Mouse (Mus musculus) forebrain, embryonic 13.5 days (tissue): ENCODE measurements around the gene Dppa5a. TPM values are rescaled to one million over a fixed set of nuclear protein-coding genes. Genes with fewer than 3 reads are reported as not detected.
A peak's percentile ranks its signal among the peaks of the same experiment; 100 is the strongest.

Source experiments
- ATAC-seq: fragments of 200-750 bp; cut with Nextera tagmentation; 2 replicates; pipeline ENCODE4 v1.8.0; 2017
- H3K27ac ChIP-seq: fragments of 300-500 bp; sonication (generic); 2 replicates; pipeline ENCODE4 v1.5.1; 2015; ENCODE audit warnings: inconsistent platforms, mild to moderate bottlenecking, moderate library complexity
- H3K27me3 ChIP-seq: fragments of 300-500 bp; sonication (generic); 2 replicates; pipeline ENCODE4 v1.6.1; 2015; ENCODE audit warnings: mild to moderate bottlenecking, inconsistent platforms
- H3K36me3 ChIP-seq: fragments of 300-500 bp; sonication (generic); 2 replicates; pipeline ENCODE4 v1.6.1; 2015; ENCODE audit warnings: mild to moderate bottlenecking, inconsistent platforms; ENCODE audit not compliant: poor library complexity, severe bottlenecking
- H3K4me1 ChIP-seq: fragments of 300-500 bp; sonication (generic); 2 replicates; pipeline ENCODE4 v1.6.1; 2015; ENCODE audit warnings: inconsistent platforms
- H3K4me2 ChIP-seq: fragments of 300-500 bp; sonication (generic); 2 replicates; pipeline ENCODE4 v1.6.1; 2015; ENCODE audit warnings: inconsistent platforms, mild to moderate bottlenecking, moderate library complexity
- H3K4me3 ChIP-seq: fragments of 300-500 bp; sonication (generic); 2 replicates; pipeline ENCODE4 v1.5.1; 2015; ENCODE audit warnings: mild to moderate bottlenecking, inconsistent platforms
- H3K9ac ChIP-seq: fragments of 300-500 bp; sonication (generic); 2 replicates; pipeline ENCODE4 v1.6.1; 2015; ENCODE audit warnings: mild to moderate bottlenecking, inconsistent platforms
- H3K9me3 ChIP-seq: fragments of 300-500 bp; sonication (generic); replicated peaks from 2 replicates; pipeline ENCODE4 v1.6.1; 2016; ENCODE audit warnings: inconsistent platforms
- WGBS: fragments of 180-500 bp; shearing (Covaris S2); methylation state at CpG from one replicate; pipeline ENCODE4 v1.1.7; 2015; 5-methylcytosine and 5-hydroxymethylcytosine counted together
- polyA plus RNA-seq: library from polyadenylated mRNA; unstranded; fragments of >200 nt; fragmentation: Nextera tagmentation; extraction: Ambion mirVana; gene quantifications from 2 replicates; pipeline ENCODE4 v1.2.1, GENCODE M21; 2015

The Dppa5a gene
- polyA plus RNA-seq, 1 experiment from 2014 or later = 1.2 TPM

GRCm38 (mm10) chr9:78377546-78377945 is 9.6 kb upstream of the Dppa5a start:
- WGBS = 22% methylated on average over 8 of the region's 8 CpGs
- Histone ChIP-seq H3K36me3 (no peaks in the 10 kb centered on the region), H3K4me2 (peak overlapping the region; percentile 67), H3K9me3 (no peaks in the 10 kb centered on the region), H3K27ac (no peak overlapping the region), H3K4me3 (peak overlapping the region; percentile 39), H3K4me1 (peaks cover 11% of the 10 kb centered on the region), H3K27me3 (no peaks in the 10 kb centered on the region), H3K9ac (peak overlapping the region; percentile 59)
- ATAC-seq = no peak

DNA sequence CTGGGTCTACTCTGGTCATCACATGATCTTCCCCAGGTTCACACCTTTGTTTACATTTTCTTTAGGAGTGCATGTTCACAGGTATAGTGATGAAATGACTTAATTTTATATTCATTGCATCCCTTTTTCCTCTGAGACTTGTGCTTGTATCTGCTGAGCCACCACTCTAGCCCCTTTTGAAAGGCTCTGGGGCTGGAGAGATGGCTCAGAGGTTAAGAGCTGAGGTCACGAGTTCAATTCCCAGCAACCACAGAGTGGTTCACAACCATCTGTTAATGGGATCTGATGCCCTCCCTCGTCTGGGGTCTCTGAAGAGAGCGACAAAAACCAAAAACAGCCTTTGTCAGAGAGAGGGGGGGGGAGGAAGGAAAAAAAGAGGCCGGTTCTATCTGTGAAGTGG is 7.5 kb upstream of the Dppa5a start:
- no peaks in the 10 kb centered on the region for H3K27me3 ChIP-seq
- no peak for ATAC-seq
- H3K27ac ChIP-seq = no peak overlapping the region
- no peak overlapping the region for H3K9ac ChIP-seq
- H3K4me3 ChIP-seq = no peak overlapping the region
- no peaks in the 10 kb centered on the region for H3K9me3 ChIP-seq
- peaks cover 11% of the 10 kb centered on the region for H3K4me1 ChIP-seq
- no peaks in the 10 kb centered on the region for H3K36me3 ChIP-seq
- WGBS = 74% methylated on average over 4 of the region's 4 CpGs
- no peak overlapping the region for H3K4me2 ChIP-seq

GRCm38 (mm10) chr9:78374885-78375389 is 7.0 kb upstream of the Dppa5a start:
- Histone ChIP-seq H3K36me3 (no peaks in the 10 kb centered on the region), H3K9ac (no peak overlapping the region), H3K4me2 (no peak overlapping the region), H3K4me1 (peaks cover 11% of the 10 kb centered on the region), H3K9me3 (no peaks in the 10 kb centered on the region), H3K27ac (no peak overlapping the region), H3K27me3 (no peaks in the 10 kb centered on the region), H3K4me3 (no peak overlapping the region)
- ATAC-seq = no peak
- 74% methylated on average over 1 of the region's 1 CpGs for WGBS

DNA sequence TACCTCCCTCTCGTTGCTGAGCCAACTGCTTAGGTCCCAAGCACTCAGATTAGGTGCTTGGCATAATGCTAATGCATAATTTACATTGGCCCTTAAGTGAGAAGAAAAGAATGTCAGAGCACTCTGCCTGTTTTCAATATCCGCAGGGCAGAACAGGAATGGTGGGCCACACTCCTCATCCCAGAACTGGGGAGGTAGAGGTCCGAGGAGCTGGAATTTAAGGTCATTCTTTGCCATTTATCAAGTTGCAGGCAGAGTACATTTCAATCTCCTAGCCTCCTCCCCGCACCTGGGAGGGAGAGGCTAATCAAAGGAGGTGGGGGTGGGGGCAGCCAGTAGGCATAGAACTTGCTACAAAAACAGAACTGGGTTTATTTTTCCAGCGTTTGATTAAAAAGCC is 6.4 kb upstream of the Dppa5a start:
- Histone ChIP-seq H3K4me1 (peaks cover 11% of the 10 kb centered on the region), H3K9ac (no peak overlapping the region), H3K36me3 (no peaks in the 10 kb centered on the region), H3K27ac (no peak overlapping the region), H3K27me3 (no peaks in the 10 kb centered on the region), H3K9me3 (no peaks in the 10 kb centered on the region), H3K4me2 (no peak overlapping the region), H3K4me3 (no peak overlapping the region)
- no peak for ATAC-seq
- WGBS = 60% methylated on average over 5 of the region's 5 CpGs

DNA sequence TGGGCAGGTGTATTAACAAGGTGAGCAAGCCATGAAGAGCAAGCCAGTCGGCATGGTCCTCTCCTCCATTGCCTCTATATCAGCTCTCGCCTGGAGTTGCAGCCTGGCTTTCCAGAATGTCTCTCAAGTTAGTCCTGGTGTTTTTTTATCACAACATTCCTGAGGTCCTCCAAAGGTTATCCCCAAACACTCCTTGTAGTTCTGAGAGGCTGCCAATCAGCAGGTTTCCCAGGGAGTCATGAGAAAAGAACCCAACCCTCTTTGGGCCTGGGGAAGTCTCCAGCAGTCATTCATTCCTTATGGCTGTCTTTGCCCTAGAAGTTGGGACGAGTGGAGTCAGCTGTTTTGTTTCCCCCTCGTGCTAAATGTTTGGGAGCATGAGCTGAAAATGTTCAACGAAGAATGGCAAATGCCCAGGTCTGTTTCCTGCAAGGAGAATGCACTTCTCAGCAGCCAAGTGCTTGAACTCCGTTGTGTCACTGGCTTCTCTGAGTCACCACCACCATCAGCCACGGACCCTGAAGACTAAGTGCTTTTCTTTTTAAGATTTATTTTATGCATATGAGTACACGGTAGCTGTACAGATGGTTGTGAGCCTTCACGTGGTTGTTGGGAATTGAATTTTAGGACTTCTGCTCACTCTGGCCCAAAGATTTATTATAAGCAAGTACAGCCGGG is 5.0 kb upstream of the Dppa5a start:
- Histone ChIP-seq H3K4me1 (peaks cover 6% of the 10 kb centered on the region), H3K27me3 (no peaks in the 10 kb centered on the region), H3K4me3 (no peak overlapping the region), H3K4me2 (no peak overlapping the region), H3K9me3 (no peaks in the 10 kb centered on the region), H3K36me3 (no peaks in the 10 kb centered on the region), H3K9ac (no peak overlapping the region), H3K27ac (no peak overlapping the region)
- ATAC-seq = no peak
- WGBS = 88% methylated on average over 10 of the region's 10 CpGs

DNA sequence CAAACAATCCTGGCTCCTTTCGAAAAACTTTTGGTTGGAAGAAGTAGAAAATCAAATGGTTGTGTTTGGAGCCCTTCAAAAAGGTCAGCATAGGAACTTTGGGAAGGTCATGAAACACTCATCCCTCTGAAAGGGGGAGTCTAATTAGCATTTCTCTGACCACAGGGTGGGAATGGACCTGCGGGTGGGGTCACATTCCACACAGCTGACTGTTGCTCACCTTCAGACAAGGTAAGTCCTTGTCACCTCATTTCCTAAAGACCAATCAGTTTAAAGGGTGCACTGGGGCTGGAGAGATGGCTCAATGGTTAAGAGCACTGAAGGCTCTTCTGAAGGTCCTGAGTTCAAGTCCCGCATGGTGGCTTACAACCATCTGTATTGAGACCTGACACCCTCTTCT is 3.5 kb upstream of the Dppa5a start:
- ATAC-seq = no peak
- no peak overlapping the region for H3K4me2 ChIP-seq
- WGBS = 93% methylated on average over 3 of the region's 3 CpGs

GRCm38 (mm10) chr9:78369786-78370185 is 1.8 kb upstream of the Dppa5a start:
- WGBS = 88% methylated on average over 7 of the region's 7 CpGs
- Histone ChIP-seq H3K36me3 (no peaks in the 10 kb centered on the region), H3K4me1 (no peaks in the 10 kb centered on the region), H3K27me3 (no peaks in the 10 kb centered on the region), H3K4me3 (no peak overlapping the region), H3K9ac (no peak overlapping the region), H3K4me2 (no peak overlapping the region), H3K9me3 (no peaks in the 10 kb centered on the region), H3K27ac (no peak overlapping the region)
- ATAC-seq = no peak

More for the DNA sequence above, 3.5 kb upstream of the Dppa5a start:
- Histone ChIP-seq H3K27me3 (no peaks in the 10 kb centered on the region), H3K36me3 (no peaks in the 10 kb centered on the region), H3K4me1 (no peaks in the 10 kb centered on the region), H3K4me3 (no peak overlapping the region), H3K9me3 (no peaks in the 10 kb centered on the region), H3K27ac (no peak overlapping the region), H3K9ac (no peak overlapping the region)

- H3K9ac ChIP-seq = no peak overlapping the region
- H3K4me2 ChIP-seq = no peak overlapping the region
- ATAC-seq = no peak
- no peak overlapping the region for H3K4me3 ChIP-seq
- WGBS = 89% methylated on average over 2 of the region's 2 CpGs
- H3K27me3 ChIP-seq = no peaks in the 10 kb centered on the region
- no peaks in the 10 kb centered on the region for H3K36me3 ChIP-seq
- no peaks in the 10 kb centered on the region for H3K4me1 ChIP-seq
- no peaks in the 10 kb centered on the region for H3K9me3 ChIP-seq
- no peak overlapping the region for H3K27ac ChIP-seq
These were observed 1.4 kb upstream of the Dppa5a start for GRCm38 (mm10) chr9:78369349-78369748.

DNA sequence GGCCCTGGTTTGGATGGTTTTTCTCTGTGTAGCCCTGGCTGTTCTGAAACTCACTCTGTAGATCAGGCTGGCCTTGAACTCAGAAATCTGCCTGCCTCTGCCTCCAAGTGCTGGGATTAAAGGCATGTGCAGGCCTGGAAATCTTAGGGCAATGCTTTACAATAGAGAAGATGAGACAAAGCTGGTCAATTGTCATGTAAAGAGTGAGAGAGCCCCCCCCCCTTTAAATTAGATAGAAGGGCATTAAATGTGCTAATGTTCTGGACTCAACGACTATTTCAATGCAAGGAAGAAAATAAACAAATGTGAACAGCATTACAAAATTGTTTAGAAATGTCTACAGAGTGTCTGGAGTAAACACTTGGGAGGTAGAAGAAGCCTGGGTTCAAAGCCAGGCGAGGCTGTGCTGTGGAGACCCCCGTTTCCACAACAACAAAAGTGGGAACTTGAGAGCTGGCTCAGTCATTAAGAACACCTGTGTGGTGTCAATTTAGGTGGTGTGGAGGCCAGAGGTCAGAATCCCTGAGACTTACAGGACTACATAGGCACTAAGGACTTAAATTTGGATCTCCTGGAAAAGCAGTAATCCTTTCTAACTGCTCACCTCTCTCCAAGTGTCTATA is 805 bp upstream of the Dppa5a start:
- no peak overlapping the region for H3K4me2 ChIP-seq
- no peak for ATAC-seq
- no peaks in the 10 kb centered on the region for H3K9me3 ChIP-seq
- H3K4me1 ChIP-seq = no peaks in the 10 kb centered on the region
- H3K9ac ChIP-seq = no peak overlapping the region
- no peak overlapping the region for H3K27ac ChIP-seq
- H3K27me3 ChIP-seq = no peaks in the 10 kb centered on the region
- H3K4me3 ChIP-seq = no peak overlapping the region
- no peaks in the 10 kb centered on the region for H3K36me3 ChIP-seq
- WGBS = 87% methylated on average over 3 of the region's 3 CpGs

DNA sequence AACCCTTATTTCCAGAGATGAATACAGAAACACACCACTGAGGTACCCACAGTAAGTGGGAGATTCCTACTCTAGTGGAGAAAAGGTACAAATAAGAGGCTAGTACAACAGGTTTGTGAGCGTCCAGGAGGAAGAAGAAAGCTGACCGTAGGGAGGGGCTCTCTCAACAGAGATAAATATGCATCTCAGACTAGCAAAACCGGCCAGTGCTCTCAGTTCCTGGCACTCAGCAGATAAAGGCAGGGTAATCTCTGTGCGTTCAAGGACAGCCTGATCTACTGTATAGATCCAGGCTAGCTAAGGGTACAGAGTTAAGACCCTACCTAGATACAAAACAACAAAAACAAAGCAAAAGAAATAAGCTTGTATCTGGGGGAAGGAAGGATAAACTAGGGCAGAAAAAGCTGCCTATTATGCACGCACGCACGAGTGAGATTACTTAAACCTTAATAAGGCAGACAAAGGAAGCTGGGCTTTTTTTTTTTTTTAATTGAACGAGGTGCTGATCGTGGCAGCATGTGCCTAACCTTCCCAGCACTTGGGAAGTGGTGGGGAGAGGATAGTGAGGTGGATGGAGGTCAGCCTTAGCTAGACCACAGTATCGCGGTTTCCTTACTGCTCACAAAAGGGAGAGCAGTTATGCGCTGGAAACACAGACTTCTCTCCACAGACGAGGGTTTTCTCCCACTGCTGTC is 2.0 kb downstream of the Dppa5a start:
- H3K36me3 ChIP-seq = no peaks in the 10 kb centered on the region
- H3K27ac ChIP-seq = no peak overlapping the region
- no peak overlapping the region for H3K4me3 ChIP-seq
- H3K9me3 ChIP-seq = no peaks in the 10 kb centered on the region
- no peak for ATAC-seq
- H3K4me2 ChIP-seq = no peak overlapping the region
- H3K4me1 ChIP-seq = no peaks in the 10 kb centered on the region
- no peaks in the 10 kb centered on the region for H3K27me3 ChIP-seq
- H3K9ac ChIP-seq = no peak overlapping the region
- 45% methylated on average over 13 of the region's 13 CpGs for WGBS

DNA sequence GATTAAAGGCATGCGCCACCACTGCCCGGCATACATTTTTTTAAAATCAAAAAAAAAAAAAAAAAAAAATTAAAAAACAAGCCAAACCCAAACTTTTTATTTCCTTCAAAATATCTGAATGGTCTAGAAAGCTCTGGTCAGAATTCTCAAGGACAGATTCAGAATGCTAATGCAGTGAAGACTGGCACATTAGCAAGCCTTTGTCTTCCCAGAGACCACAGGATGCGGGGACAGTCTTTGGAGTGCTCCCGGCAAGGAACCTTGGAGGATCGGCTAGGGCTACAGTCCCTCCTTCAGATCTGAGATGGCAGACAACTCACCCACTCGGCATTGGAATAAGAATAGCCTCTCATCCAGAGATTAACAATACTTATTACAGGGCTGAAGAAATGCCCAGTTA is 3.3 kb downstream of the Dppa5a start:
- no peaks in the 10 kb centered on the region for H3K36me3 ChIP-seq
- ATAC-seq = no peak
- no peaks in the 10 kb centered on the region for H3K9me3 ChIP-seq
- H3K27ac ChIP-seq = no peak overlapping the region
- H3K9ac ChIP-seq = no peak overlapping the region
- H3K4me2 ChIP-seq = no peak overlapping the region
- no peak overlapping the region for H3K4me3 ChIP-seq
- no peaks in the 10 kb centered on the region for H3K27me3 ChIP-seq
- 90% methylated on average over 6 of the region's 6 CpGs for WGBS
- H3K4me1 ChIP-seq = no peaks in the 10 kb centered on the region

GRCm38 (mm10) chr9:78363374-78363773 is 4.6 kb downstream of the Dppa5a start:
- WGBS = 83% methylated on average over 6 of the region's 6 CpGs
- Histone ChIP-seq H3K27ac (no peak overlapping the region), H3K4me1 (no peaks in the 10 kb centered on the region), H3K4me2 (no peak overlapping the region), H3K27me3 (no peaks in the 10 kb centered on the region), H3K9me3 (no peaks in the 10 kb centered on the region), H3K4me3 (no peak overlapping the region), H3K36me3 (no peaks in the 10 kb centered on the region), H3K9ac (no peak overlapping the region)
- ATAC-seq = no peak
